ENCODE assay signal across 22 mouse cellular contexts in the genomic region with DNA sequence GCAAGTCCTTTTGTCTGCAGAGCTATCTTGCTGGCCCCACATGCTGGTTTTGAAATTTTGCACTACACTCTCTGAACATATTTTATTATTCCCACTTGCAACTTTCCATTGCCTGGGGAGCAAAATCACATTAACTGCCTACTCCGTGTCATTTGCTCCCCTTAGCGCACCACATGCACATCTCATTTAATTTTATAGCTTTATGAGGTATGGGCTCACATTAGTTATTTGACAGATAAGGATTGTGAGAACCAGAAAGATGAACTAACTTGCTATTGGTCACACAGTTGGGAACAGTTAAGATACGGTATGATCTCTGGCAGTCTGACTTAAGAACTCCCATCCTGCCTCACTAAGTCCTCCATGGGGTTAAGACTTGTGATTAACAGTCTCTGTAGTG. TPM values are rescaled to one million over a fixed set of nuclear protein-coding genes. Genes with fewer than 3 reads are reported as not detected.
DNase-seq lines count a peak whose midpoint lies in the region; ATAC-seq lines count a peak whose summit lies in the region.
"Had no signal": no experiment of that assay in that cellular context is flagged by ENCODE, and none has a peak within 500 bp of the region (broad histone marks: within the 10 kb centered on the region; RNA-seq: fewer than 3 reads in every experiment).

No protein-coding gene starts in this region.

- peak; percentile 63 for ATAC-seq in neural tube, embryonic 13.5 days (ENCODE audit: low read depth)
- peak; percentile 28 for ATAC-seq in neural tube, embryonic 14.5 days (ENCODE audit: low read depth)
- ATAC-seq: forebrain, embryonic 14.5 days; forebrain, embryonic 16.5 days had no signal

- H3K27ac ChIP-seq in neural tube, embryonic 13.5 days (replicated peaks) = peak overlapping the region; percentile 46; the same call in 1 of the 2 replicates
- no peak overlapping the region for H3K27ac ChIP-seq in neural tube, embryonic 14.5 days (ENCODE audit: low read depth, low read length)
- H3K27ac ChIP-seq: embryonic facial prominence, embryonic 13.5 days; embryonic facial prominence, embryonic 15.5 days; forebrain, embryonic 10.5 days; forebrain, embryonic 12.5 days had no signal

- H3K4me3 ChIP-seq in neural tube, embryonic 13.5 days = no peak overlapping the region
- H3K4me3 ChIP-seq in neural tube, embryonic 14.5 days (ENCODE audit: low read depth, low read length) = no peak overlapping the region
- H3K4me3 ChIP-seq: embryonic facial prominence, embryonic 13.5 days; embryonic facial prominence, embryonic 15.5 days; erythroblast, embryonic 14.5 days; forebrain, embryonic 10.5 days; forebrain, embryonic 12.5 days had no signal

- H3K4me2 ChIP-seq in neural tube, embryonic 13.5 days = no peak overlapping the region
- no peak overlapping the region for H3K4me2 ChIP-seq in neural tube, embryonic 14.5 days (ENCODE audit: low read depth, low read length)
- H3K4me2 ChIP-seq: embryonic facial prominence, embryonic 13.5 days; embryonic facial prominence, embryonic 15.5 days; forebrain, embryonic 12.5 days had no signal

- H3K27me3 ChIP-seq in neural tube, embryonic 13.5 days = no peaks in the 10 kb centered on the region
- no peaks in the 10 kb centered on the region for H3K27me3 ChIP-seq in neural tube, embryonic 14.5 days (ENCODE audit: control insufficient read depth, insufficient read depth, low read length)
- H3K27me3 ChIP-seq: embryonic facial prominence, embryonic 13.5 days; embryonic facial prominence, embryonic 15.5 days; forebrain, embryonic 12.5 days had no signal

- no peak overlapping the region for H3K9ac ChIP-seq in neural tube, embryonic 13.5 days
- H3K9ac ChIP-seq in neural tube, embryonic 14.5 days (replicated peaks; ENCODE audit: low read depth, low read length) = no peak overlapping the region
- H3K9ac ChIP-seq: embryonic facial prominence, embryonic 13.5 days; embryonic facial prominence, embryonic 15.5 days; forebrain, embryonic 12.5 days had no signal

- DNase-seq in neural tube, embryonic 10.5 days (ENCODE audit: extremely low spot score, low spot score) = no peak
- no peak for DNase-seq in thymus, postnatal 10 days (ENCODE audit: low spot score in 2 of 2)
- no peak for DNase-seq in thymus, postnatal 0 days (ENCODE audit: low spot score)
- DNase-seq: adrenal gland, adult 2 months; adrenal gland, postnatal 10 days; adrenal gland, postnatal 25 days; cerebellum, adult 11 months; cerebellum, adult 18-20 months; cerebellum, adult 8-10 months; cerebellum, adult 9-11 months; cerebellum, postnatal 14 days; cerebellum, postnatal 36 days; embryo, embryonic 11 days had no signal

- peaks cover 16% of the 10 kb centered on the region; the same call in 1 of the 2 replicates for H3K36me3 ChIP-seq in neural tube, embryonic 13.5 days
- H3K36me3 ChIP-seq in neural tube, embryonic 14.5 days (ENCODE audit: control insufficient read depth, insufficient read depth, low read length) = no peaks in the 10 kb centered on the region
- H3K36me3 ChIP-seq: embryonic facial prominence, embryonic 13.5 days; embryonic facial prominence, embryonic 15.5 days; forebrain, embryonic 10.5 days; forebrain, embryonic 12.5 days had no signal

- no peaks in the 10 kb centered on the region for H3K9me3 ChIP-seq in neural tube, embryonic 13.5 days
- H3K9me3 ChIP-seq in neural tube, embryonic 14.5 days (ENCODE audit: control insufficient read depth, low read length) = no peaks in the 10 kb centered on the region
- H3K9me3 ChIP-seq: embryonic facial prominence, embryonic 15.5 days; forebrain, embryonic 10.5 days; forebrain, embryonic 12.5 days had no signal

- 54% methylated on average over 3 of the region's 3 CpGs for WGBS in neural tube, embryonic 13.5 days
- WGBS in neural tube, embryonic 14.5 days = 50% methylated on average over 3 of the region's 3 CpGs

- peaks cover 4% of the 10 kb centered on the region; the same call in 1 of the 2 replicates for H3K4me1 ChIP-seq in neural tube, embryonic 13.5 days (replicated peaks)
- H3K4me1 ChIP-seq in neural tube, embryonic 14.5 days (ENCODE audit: control insufficient read depth, insufficient read depth, low read length) = no peaks in the 10 kb centered on the region
- H3K4me1 ChIP-seq: embryonic facial prominence, embryonic 13.5 days; embryonic facial prominence, embryonic 15.5 days; forebrain, embryonic 10.5 days had no signal

RNA-seq across cellular contexts. Expression of a gene that starts 37.1 kb away (rescaled TPM):
- 11.9 and 15.3 TPM in 2 replicates for polyA plus RNA-seq in neural tube, embryonic 13.5 days (2015; fragmentation: Nextera tagmentation; extraction: Ambion mirVana)
- polyA plus RNA-seq in neural tube, embryonic 14.5 days (2014; fragmentation: Nextera tagmentation; extraction: Ambion mirVana) = 11.4 and 13.1 TPM in 2 replicates
- polyA plus RNA-seq in thymus, postnatal 0 days (2015; fragmentation: Nextera tagmentation; extraction: Ambion mirVana) = 15.3 and 18.0 TPM in 2 replicates

RNA-seq across cellular contexts. Expression of a gene that starts 55.4 kb away (rescaled TPM):
- 12.5 and 16.2 TPM in 2 replicates for polyA plus RNA-seq in neural tube, embryonic 13.5 days (2015; fragmentation: Nextera tagmentation; extraction: Ambion mirVana)
- 6.2 and 7.4 TPM in 2 replicates for polyA plus RNA-seq in neural tube, embryonic 14.5 days (2014; fragmentation: Nextera tagmentation; extraction: Ambion mirVana)
- polyA plus RNA-seq in thymus, postnatal 0 days (2015; fragmentation: Nextera tagmentation; extraction: Ambion mirVana) = 112 and 116 TPM in 2 replicates
